Mouse (Mus musculus) sigmoid colon, adult 10 weeks (tissue): Measurements from ENCODE around the gene 1700018F24Rik. TPM values are rescaled to one million over a fixed set of nuclear protein-coding genes. Genes with fewer than 3 reads are reported as not detected.

ENCODE experiments used
- polyA plus RNA-seq: library from polyadenylated mRNA; stranded (reverse); fragments of 350-450 nt; fragmentation: Illumina TruSeq; extraction: RNeasy Lipid Tissue Mini Kit (QIAGEN cat#74804); gene quantifications from one replicate; pipeline ENCODE4 v1.2.3, GENCODE M21; 2014; ENCODE audit warnings: low read depth, low replicate concordance

1700018F24Rik gene
- polyA plus RNA-seq, result not detected

DNA sequence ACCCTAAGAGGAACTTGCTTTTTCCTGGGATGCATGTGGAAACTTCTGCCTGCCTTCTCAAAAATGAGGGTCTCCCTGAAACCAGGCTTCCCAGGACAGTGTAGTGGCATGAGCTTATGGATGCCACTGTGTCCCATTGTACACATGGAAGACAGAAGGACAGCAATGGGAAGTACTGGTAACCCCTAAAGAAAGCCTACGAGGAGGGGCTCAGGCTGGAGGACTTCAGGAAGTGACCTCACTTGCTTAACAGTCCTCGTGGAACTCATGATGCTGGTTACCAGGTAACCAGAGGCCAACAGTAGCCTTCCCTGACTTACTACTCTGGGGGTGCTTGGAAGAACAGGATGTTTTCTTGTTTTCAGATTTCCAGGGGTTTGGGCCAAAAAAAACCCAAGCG lies at the start of gene 1700018F24Rik:
1700018F24Rik (plus strand) TSS at position 301 of the 400 bp plus-strand sequence.

DNA sequence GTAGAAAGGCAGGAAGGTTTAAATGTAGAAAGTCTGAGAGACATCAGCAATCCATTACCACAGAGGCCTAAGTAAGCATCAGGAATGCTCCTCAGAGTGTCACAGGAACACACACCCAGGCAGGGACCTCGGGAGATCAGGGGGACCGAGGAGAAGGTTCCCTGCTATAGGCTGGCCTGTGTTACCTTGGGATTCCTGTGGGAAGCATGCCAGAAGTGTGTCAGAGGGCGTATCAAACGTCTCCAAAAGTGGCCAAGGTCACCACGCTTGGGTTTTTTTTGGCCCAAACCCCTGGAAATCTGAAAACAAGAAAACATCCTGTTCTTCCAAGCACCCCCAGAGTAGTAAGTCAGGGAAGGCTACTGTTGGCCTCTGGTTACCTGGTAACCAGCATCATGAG lies 10.4 kb upstream of the 1700018F24Rik start, which contains the start of gene Gm4871:
Gm4871 (minus strand) TSS at position 364 of the 400 bp plus-strand sequence.

DNA sequence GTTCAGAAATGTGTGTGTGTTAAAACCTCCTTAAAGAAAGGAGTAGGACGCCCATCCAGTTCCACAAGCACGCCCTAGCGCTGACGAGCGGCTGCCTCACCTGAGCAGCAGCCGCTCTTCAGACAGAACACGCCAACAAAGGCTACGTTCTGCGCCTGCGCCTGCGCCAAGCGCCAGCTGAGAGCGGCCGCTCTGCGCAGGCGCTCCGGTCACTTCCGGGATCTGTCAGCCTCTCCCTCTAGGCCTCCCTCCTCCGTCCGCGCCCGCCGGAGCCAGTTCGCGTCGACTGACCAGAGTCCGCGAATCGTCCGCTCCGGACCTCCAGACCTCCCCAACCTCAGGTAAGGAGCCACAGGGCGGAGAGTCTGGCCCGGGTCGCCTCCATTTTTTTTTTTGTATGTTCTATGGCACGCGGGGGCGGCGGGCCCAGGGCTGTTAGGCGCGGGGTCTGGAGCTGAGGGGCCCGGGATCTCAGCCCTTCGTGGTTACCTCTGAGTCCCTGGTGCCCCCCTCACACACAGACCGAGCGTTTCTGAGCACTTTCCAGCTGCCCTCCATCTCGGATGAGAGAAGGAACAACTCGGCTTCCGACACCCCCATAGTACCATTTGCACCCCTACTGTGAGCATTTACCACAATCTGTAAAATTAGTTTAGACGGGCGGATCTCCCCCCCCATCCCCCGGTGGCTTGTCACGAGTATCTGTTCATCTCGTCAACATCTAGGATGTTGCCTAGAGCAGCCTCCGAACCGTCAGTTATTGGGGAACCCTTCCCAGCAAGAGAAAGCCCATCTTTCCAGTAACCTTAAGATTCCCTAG lies 41.1 kb downstream of the 1700018F24Rik start, which contains the start of the genes Arpc1a and Kpna7:
Arpc1a (plus strand) TSS at position 199 of the 820 bp plus-strand sequence.
Kpna7 (minus strand) TSS at position 399 of the 820 bp plus-strand sequence.

Other genes with a start within 250 kb of the 1700018F24Rik start
- gene Smurf1, start 77.1 kb upstream of the 1700018F24Rik start, polyA plus RNA-seq, result 10.9 TPM
- not detected for gene Gm4871, start 10.2 kb upstream of the 1700018F24Rik start, polyA plus RNA-seq
- gene Arpc1a, start 40.8 kb downstream of the 1700018F24Rik start, polyA plus RNA-seq, result 21.0 TPM
- not detected for gene Kpna7, start 41.0 kb downstream of the 1700018F24Rik start, polyA plus RNA-seq
- 84.1 TPM for gene Arpc1b, start 71.2 kb downstream of the 1700018F24Rik start, polyA plus RNA-seq
- 25.1 TPM for gene Pdap1, start 97.2 kb downstream of the 1700018F24Rik start, polyA plus RNA-seq
- gene Bud31, start 97.4 kb downstream of the 1700018F24Rik start, polyA plus RNA-seq, result 230 TPM
- gene Ptcd1, start 124.1 kb downstream of the 1700018F24Rik start, polyA plus RNA-seq, result 0.66 TPM
- 2.6 TPM for gene Cpsf4, start 124.2 kb downstream of the 1700018F24Rik start, polyA plus RNA-seq
- 26.2 TPM for gene Atp5j2, start 149.1 kb downstream of the 1700018F24Rik start, polyA plus RNA-seq
- 2.3 TPM for gene Zkscan14, start 158.9 kb downstream of the 1700018F24Rik start, polyA plus RNA-seq
- gene Zkscan5, start 161.6 kb downstream of the 1700018F24Rik start, polyA plus RNA-seq, result 6.8 TPM
- gene Zfp655, start 188.7 kb downstream of the 1700018F24Rik start, polyA plus RNA-seq, result 88.7 TPM
- gene Zscan25, start 237.5 kb downstream of the 1700018F24Rik start, polyA plus RNA-seq, result not detected